Mouse (Mus musculus) colon, adult 2 months (tissue): ENCODE results near the gene Fut11. TPM values are rescaled to one million over a fixed set of nuclear protein-coding genes. Genes with fewer than 3 reads are reported as not detected.

Source experiments
- polyA plus RNA-seq: library from polyadenylated mRNA; depleted of rRNA; stranded (reverse); fragments of >200 nt; gene quantifications from 2 replicates; pipeline ENCODE4 v1.2.3, GENCODE M21; 2012; rRNA removed

Fut11 gene
- polyA plus RNA-seq: 14.9 and 23.9 TPM in 2 replicates

DNA sequence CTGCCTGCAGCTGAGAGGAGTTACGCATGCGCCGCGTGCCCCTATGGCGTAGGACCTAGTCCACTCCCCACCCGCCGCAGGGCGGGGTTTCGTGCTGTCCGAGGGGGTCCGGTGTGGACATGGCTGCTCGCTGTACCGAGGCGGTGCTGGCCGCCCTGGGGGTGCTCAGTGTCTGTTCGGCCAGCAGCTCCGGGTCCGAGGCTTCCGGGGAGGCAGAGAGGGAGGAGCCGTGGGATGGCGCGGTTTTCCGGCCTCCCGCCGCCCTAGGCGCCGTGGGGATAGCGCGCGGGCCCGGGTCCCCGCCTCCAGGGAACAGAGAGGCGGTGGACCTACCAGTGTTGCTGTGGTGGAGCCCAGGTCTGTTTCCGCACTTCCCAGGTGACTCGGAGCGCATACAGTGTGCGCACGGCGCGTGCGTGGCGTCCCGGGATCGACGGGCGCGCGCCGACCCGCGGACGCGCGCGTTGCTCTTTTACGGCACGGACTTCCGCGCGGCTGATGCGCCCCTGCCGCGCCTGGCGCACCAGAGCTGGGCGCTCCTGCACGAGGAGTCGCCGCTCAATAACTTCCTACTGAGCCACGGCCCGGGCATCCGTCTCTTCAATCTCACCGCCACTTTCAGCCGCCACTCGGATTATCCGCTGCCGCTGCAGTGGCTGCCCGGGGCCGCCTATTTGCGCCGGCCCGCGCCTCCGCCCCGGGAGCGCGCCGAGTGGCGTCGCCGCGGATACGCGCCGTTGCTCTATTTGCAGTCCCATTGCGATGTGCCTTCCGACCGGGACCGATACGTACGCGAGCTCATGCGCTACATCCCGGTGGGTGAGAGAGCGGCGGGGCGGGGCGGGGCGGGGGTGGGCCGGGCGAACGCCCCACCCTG lies at the start of gene Fut11:
Fut11 (plus strand) TSS at position 85 of the 877 bp plus-strand sequence.

DNA sequence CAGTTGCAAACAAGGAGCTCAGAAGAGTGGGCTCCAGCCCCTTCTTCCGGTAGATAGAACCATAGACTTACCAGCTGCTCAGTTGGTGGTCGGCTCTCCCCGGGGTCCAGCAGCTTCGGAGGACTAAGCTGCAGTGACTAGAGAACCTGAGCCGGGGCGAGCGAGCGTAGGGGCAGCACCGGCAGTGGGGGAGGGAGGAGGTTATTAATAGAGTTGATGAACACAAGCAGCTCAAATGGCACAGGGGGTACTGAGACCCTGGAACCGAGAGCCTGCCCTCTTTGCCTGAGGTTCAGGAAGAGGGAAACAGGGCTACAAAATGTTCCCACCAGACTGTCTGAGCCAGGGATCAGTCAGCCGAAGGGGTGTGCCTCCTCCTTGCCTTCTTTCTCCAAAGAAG lies 38.4 kb upstream of the Fut11 start, which contains the start of gene Myoz1:
Myoz1 (minus strand) TSS at position 180 of the 400 bp plus-strand sequence.

DNA sequence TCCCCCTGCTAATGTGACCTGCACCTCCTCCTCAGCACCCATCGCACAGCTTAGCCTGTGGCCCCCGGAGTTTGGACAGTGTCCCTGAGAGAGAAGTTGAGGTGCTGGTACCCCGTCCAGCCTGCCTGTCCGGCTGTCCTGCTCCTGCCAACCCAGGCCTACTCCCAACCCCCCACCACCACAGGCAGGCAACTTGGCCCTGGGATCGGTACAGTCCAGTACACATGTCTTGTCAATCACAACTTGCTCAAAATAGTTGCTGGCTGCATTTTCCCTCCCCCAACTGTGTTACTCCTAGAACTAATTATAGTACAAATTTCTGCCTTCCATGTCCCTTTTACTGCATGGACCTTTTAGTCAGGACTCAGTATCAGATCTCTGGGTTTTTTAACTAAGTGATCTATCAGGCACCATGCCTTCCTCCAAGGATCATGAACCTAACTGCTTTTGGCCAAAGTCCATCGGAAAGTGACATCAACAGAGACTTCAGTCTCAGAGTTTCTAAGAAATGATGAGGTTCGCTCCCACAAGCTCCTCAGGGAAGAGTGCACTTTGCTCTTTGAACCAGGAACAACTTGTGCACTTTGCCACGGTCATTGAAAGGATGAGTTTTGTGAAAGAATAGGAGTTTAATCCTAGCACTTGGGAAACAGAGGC lies 26.5 kb upstream of the Fut11 start, which contains the start of gene Synpo2l:
Synpo2l (minus strand) TSS at position 201 of the 657 bp plus-strand sequence.

DNA sequence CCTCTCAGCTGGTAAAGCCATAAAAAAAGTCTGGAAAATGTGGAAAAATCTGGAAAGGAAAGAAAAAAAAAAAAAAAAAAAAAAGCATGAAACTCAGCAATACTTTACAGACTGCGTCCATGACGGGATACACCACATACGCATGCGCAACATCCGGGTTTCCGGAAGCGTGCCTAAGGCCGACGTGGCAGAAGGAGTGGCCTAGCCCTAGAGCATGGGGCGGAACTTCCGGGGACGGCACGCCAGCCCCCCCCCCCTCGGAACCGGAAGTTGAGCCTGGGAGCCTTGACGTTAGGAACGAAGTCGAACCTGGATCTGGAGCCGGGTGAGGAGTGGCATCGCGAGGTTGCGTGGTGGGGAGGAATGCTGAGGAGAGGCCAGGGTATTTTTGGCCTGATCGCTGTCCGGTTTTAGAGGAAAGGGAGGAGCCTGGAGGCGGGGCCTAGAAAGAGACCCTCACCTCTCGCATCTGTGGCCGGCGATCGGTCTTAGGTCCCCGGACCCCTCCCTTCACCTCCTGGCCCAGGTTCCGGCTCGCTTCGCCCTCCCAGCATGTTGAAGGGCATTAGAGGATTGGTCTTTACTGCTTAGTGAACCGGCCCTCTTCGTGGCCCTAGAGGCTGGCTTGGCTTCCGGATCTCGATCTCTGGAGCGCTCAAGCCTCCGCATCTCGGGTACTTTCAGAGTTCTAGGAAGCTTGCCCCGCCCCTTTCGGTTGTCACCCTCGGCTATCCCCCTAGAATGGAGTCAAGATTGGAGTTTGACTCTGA lies 20.5 kb upstream of the Fut11 start, which contains the start of gene Sec24c:
Sec24c (plus strand) TSS at position 245 of the 770 bp plus-strand sequence.

DNA sequence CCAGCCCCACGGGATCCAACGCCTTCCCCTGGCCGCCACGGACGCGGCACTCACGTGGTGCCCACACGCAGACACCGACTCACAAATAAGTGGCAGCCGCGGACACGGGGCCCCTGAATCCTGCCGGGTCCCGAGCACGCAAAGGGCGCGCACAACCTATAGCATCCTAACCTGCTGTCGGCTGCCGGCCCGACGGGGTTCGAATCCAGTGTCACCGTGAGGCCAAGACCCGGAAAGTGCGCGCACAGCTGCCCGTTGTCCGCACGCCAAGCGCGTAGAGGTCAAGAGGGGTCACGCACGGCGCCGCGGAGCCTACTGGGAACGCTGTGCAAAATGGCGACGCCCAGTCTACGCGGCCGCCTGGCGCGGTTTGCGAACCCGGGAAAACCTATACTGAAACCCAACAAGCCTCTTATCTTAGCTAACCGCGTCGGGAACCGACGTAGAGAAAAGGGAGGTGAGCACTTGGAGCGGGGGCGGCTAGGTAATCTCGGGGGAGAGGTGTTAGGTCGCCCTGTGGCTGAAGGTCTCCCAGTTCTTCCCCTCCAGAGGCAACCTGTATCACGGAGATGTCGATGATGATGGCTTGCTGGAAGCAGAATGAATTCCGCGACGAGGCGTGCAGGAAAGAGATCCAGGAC lies 8.1 kb downstream of the Fut11 start, which contains the start of gene Chchd1:
Chchd1 (plus strand) TSS at position 266 of the 641 bp plus-strand sequence.

DNA sequence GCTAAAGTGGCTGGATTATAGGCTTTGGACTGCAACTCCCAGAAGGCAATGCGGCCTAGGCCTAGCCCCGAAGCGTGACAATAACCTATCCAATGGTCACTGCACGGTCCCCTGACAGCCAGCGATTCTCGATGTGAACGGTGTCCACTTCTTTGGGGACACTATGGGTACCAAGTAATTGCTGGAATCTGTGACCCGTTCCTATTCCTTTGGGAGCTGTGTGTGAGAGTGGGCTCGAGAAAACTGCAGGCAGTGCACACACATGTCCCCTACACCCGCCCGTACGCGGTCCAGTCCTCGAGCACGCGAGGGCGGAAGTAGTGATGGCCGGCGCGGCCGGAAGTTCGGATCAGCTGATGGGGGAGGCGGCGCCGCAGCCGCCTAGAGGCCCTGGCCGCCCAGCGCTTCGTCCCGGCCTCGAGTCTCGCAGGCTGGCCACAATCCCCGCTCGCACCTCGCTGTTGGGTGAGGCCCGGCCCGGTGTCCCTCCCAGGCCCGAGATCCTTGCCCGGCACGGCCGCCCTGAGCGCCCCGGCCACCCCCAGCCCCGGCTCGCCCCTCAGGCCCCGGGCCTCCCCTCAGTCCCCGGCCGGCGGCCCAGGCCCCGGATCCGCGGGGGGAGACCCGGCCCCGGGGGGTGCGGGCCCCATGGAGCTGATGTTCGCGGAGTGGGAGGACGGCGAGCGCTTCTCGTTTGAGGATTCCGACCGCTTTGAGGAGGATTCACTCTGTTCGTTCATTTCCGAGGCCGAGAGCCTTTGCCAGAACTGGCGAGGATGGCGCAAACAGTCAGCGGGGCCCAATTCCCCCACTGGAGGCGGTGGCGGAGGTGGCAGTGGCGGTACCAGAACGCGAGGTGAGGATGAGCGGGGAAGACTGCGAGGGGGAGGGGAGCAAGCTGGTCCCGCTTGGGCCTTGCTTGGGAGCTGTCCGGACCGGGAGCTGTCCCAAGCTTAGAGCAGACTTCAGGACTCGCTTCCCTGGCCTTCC lies 12.7 kb downstream of the Fut11 start, which contains the start of gene Zswim8:
Zswim8 (plus strand) TSS at position 352 of the 990 bp plus-strand sequence.

DNA sequence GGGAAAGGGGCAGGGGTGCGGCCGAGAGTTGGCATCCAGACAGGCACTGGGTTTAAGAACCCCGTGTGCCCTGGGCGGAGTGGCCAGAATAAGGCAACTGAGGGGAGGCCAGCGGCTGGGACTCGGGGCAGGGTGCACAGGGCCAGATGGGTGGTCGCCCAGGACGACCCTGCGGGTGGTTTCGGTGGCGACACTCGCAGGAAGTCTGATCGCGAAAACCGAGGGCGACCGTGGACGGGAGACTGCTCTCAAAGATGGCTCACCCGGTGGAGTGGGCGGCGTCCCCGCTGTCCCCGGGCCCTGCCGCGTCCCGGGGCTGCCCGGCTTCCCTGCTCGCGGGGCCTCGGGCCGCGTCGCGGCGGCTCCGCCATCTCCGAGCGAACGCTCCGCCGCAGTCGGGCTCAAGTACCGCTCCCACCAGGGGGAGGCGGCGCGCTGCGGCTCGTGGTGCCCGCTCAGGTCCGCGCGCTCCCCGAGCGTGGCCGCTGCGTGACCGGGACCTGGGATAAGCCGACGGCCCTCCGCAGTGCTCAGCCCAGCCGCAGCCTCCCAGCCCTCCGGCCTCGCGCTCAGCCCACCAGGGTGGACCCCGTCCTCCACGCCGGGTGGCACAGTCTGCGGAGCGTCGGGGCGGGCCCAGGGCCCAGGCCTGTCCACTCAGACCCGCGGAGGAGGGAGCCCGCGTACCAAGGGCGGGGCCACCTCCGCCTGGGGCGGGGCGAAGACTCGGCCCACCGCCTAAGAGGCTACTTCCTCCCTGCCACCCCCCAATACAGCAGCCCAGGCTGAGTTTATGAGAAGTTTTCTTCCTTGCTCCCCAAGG lies 39.4 kb downstream of the Fut11 start, which contains the start of gene Ndst2:
Ndst2 (minus strand) TSS at position 611 of the 823 bp plus-strand sequence.

Other genes with a start within 250 kb of the Fut11 start
- gene Cfap70, start 242.7 kb upstream of the Fut11 start, polyA plus RNA-seq: not detected in 2 replicates
- 85.3 and 124 TPM in 2 replicates for gene Anxa7, start 214.8 kb upstream of the Fut11 start, polyA plus RNA-seq
- 0.21 and 0.22 TPM in 2 replicates for gene Mss51, start 198.1 kb upstream of the Fut11 start, polyA plus RNA-seq
- 4.3 and 4.9 TPM in 2 replicates for gene Ppp3cb, start 148.4 kb upstream of the Fut11 start, polyA plus RNA-seq
- 3.3 and 4.1 TPM in 2 replicates for gene Usp54, start 53.9 kb upstream of the Fut11 start, polyA plus RNA-seq
- gene Myoz1, start 38.4 kb upstream of the Fut11 start, polyA plus RNA-seq: not detected in 2 replicates
- 0.05 and 0.07 TPM in 2 replicates for gene Synpo2l, start 26.6 kb upstream of the Fut11 start, polyA plus RNA-seq
- gene Sec24c, start 20.7 kb upstream of the Fut11 start, polyA plus RNA-seq: 199 and 228 TPM in 2 replicates
- gene Chchd1, start 8.0 kb downstream of the Fut11 start, polyA plus RNA-seq: 17.5 and 26.2 TPM in 2 replicates
- gene Zswim8, start 12.6 kb downstream of the Fut11 start, polyA plus RNA-seq: 165 and 207 TPM in 2 replicates
- 29.5 and 30.0 TPM in 2 replicates for gene Ndst2, start 39.6 kb downstream of the Fut11 start, polyA plus RNA-seq
- gene Camk2g, start 99.1 kb downstream of the Fut11 start, polyA plus RNA-seq: 21.7 and 24.9 TPM in 2 replicates
- gene Plau, start 141.7 kb downstream of the Fut11 start, polyA plus RNA-seq: 6.3 and 7.1 TPM in 2 replicates
- gene Vcl, start 234.4 kb downstream of the Fut11 start, polyA plus RNA-seq: 48.8 and 56.2 TPM in 2 replicates